Mouse (Mus musculus) heart, postnatal 25 days (tissue): ENCODE measurements around the gene Pkp2. TPM values are rescaled to one million over a fixed set of nuclear protein-coding genes. Genes with fewer than 3 reads are reported as not detected.

Experiments used
- DNase-seq: peaks from one replicate; pipeline ENCODE4 v3.0.0; 2022; ENCODE audit warnings: low spot score
- intact Hi-C: fragments of 180-260 bp; cut with DNase I; formaldehyde crosslinking; loops from one replicate; pipeline ENCODE4 v1.15.1; 2025
- total RNA-seq, 2 experiments: library from RNA; stranded (reverse); gene quantifications; 2 replicates each; pipeline ENCODE4 v1.2.3; 2021

The Pkp2 gene
- total RNA-seq, 2 experiments from 2014 or later, result 137 to 142 TPM

- no peak for DNase-seq
- intact Hi-C loops, result loop anchor here (2.0 kb wide), 1 partner anchor 41 kb away; no protein-coding TSS in a partner anchor
Measured at GRCm38 (mm10) chr16:16255874-16256273, 42.8 kb downstream of the Pkp2 start.

DNA sequence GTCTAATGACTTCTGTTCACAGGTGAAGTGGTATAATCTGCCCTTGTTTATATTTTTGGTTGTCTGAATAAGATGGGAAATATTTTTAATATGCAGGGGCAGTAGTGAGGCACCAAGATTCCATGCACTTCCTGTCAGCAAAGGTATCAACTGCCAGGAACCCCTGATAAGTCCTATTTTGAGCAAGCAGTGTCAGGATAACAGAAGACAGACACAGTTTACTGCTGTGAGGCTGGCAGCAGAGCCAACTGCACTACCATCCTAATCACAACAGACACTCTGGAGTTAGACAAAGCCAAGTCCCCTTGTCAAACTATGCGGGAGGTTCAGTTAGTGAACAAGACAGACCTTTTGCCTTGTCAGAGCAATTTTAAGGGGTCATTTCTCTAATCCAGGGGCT lies 43.6 kb downstream of the Pkp2 start:
- intact Hi-C loops, result no loop called here
- DNase-seq, result peak; percentile 7

DNA sequence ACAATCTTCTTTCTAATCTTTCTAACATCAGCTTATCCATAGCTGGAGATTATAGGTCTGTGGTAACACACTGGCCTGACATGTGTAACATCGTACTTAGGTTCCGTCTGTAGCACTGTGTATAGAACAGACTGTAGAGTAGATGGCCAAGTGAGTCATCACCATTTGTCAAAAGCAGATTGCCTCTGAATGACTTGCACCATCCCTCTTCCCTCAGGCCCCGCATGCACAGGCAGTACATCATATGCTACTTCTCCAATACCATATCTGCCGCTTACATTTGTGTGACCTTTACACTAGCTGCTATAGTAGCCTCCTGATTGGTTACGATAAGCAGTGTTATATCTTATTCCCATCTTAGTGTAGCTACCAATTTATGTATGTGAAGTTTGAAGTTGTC lies 47.8 kb downstream of the Pkp2 start:
- no peak for DNase-seq
- intact Hi-C loops, result no loop called here

DNA sequence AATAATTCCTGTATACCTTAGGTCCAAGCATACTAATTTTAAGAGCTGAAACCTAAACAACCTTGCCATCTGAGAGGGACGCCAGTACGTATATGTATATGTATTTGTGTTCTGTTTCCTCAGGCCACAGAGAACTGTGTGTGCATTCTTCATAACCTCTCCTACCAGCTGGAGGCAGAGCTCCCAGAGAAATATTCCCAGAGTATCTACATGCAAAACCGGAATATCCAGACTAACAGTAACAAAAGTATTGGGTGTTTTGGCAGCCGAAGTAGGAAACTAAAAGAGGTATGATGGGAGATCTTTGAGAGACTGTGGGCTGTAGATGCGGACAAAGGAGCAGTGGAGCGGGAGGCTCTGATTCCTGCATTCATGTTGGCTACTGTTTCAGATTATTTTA lies 48.4 kb downstream of the Pkp2 start:
- intact Hi-C loops, result no loop called here
- no peak for DNase-seq

DNA sequence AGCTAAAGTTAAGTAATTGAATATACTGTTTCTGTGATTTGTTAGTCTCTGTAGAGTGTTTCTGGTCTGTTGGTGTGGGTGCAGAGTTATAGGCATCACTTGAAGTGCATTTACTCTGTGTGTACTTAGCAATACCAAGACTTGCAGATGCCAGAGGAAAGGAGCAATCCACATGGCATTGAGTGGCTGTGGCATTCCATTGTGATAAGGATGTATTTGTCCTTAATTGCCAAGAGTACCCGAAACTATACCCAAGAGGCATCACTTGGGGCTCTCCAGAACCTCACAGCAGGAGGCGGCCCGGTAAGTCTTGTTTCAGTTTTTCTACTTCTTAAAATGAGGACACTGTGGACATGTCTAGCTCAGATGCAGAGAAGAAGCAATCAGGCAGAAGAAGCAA lies 49.3 kb downstream of the Pkp2 start:
- intact Hi-C loops, result no loop called here
- no peak for DNase-seq

DNA sequence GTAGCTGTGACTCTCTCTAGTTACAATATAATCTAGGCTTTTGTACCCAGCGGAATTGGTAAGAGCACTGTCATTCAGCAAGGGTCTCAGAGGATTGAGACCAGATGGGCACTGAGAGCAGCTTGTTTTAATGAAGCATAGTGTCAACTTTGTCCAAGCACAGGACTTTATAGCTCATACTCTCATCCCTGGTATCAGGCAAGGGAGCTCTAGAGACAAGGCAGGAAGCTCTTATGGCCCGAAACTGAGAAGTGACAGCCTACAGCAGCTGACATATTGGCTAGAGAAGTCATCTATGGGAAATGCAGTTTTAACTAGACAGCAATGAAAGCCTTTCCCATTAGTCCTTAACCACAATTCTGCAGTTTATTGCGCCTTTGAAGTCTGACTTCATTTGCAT lies 59.9 kb downstream of the Pkp2 start:
- intact Hi-C loops, result no loop called here
- no peak for DNase-seq

GRCm38 (mm10) chr16:16273752-16274151 lies 60.6 kb downstream of the Pkp2 start:
- intact Hi-C loops, result no loop called here
- no peak for DNase-seq

- intact Hi-C loops, result loop anchor here (2.0 to 10.0 kb wide), 4 partner anchors 56 to 465 kb away; partner anchors contain the start of genes Dnm1l and Mzt2
- peak; percentile 81 for DNase-seq
Measured at GRCm38 (mm10) chr16:16302369-16303137, 89.4 kb downstream of the Pkp2 start, which contains the start of gene Yars2. Gene Yars2 (plus strand): TSS chr16:16302965.

DNA sequence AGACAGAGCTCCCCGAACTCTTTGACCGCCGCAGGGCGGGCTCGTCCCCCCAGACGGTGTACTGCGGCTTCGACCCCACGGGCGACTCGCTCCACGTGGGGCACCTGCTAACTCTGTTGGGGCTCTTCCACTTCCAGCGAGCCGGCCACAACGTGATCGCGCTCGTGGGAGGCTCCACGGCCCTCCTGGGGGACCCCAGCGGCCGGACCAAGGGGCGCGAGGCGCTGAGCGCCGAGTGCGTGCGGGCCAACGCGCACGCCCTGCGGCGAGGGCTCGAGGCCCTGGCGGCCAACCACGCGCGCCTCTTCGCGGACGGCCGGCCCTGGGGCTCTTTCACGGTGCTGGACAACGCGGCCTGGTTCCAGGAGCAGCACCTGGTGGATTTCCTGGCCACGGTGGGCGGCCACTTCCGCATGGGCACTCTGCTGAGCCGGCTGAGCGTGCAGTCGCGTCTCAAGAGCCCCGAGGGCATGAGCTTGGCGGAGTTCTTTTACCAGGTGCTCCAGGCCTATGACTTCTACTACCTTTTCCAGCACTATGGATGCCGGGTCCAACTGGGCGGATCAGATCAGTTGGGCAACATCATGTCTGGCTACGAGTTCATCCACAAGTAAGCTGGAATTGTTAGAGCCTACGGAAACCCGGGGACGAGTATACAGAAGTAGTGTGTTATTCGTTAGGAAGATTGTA lies 90.2 kb downstream of the Pkp2 start:
- peak; percentile 6 for DNase-seq
- intact Hi-C loops, result loop anchor here (2.0 to 10.0 kb wide), 4 partner anchors 56 to 466 kb away; partner anchors contain the start of genes Dnm1l and Mzt2

DNA sequence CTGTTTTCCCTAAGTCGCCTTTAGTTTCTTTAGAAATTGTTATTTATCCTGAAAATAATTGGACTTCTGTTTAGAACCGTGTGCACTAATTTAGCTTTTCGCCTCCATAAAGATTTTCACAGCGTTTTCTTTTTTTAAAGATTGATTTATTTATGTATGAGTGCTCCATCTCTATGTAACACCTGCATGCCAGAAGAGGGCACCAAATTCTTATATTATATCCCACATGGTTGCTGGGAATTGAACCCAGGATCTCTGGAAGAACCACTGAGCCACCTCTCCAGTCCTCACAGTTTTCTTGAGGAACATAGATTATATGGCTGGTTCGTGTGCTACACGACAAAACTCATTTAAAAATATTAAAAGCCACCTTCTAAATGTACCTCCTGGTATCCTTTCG lies 90.8 kb downstream of the Pkp2 start:
- intact Hi-C loops, result loop anchor here (2.0 to 10.0 kb wide), 4 partner anchors 55 to 467 kb away; partner anchors contain the start of genes Dnm1l and Mzt2

GRCm38 (mm10) chr16:16311319-16311718 lies 98.2 kb downstream of the Pkp2 start:
- no peak for DNase-seq
- intact Hi-C loops, result no loop called here

More for the DNA sequence above, 90.8 kb downstream of the Pkp2 start:
- DNase-seq, result no peak

Other genes with a start within 250 kb of the Pkp2 start
- gene Yars2, start 89.6 kb downstream of the Pkp2 start, total RNA-seq, result 10 to 100 TPM; 31.0 to 36.4 TPM
- gene Dnm1l, start 145.6 kb downstream of the Pkp2 start, total RNA-seq, result 100 to 1,000 TPM; 103 to 108 TPM